Mouse (Mus musculus) MEL (cell line): Measurements from ENCODE around the gene Olfr215. TPM values are rescaled to one million over a fixed set of nuclear protein-coding genes. Genes with fewer than 3 reads are reported as not detected.
"Not testable (repeated sequence)": the region's sequence is repeated elsewhere in the genome, so short reads cannot be mapped to it uniquely, and the experiment has no call there.

ENCODE experiments used
- DNase-seq: peaks from one replicate; pipeline ENCODE4 v3.0.0; 2011; ENCODE audit warnings: low read depth, low spot score
- H3K27ac ChIP-seq: 2 replicates; pipeline ENCODE4 v1.5.1; 2012; ENCODE audit warnings: low read depth, mild to moderate bottlenecking, control low read depth, low read length, moderate library complexity; ENCODE audit not compliant: control insufficient read depth
- H3K27me3 ChIP-seq, 2 experiments: fragments of 150-350 bp in 1 of 2; sonication (generic) in 1 of 2; 2 replicates each; pipeline ENCODE4 v1.6.1; 2012; ENCODE audit warnings: low read length in 2 of 2, mild to moderate bottlenecking in 2 of 2, improper control_type of control experiment in 1 of 2, moderate library complexity in 1 of 2; ENCODE audit not compliant: insufficient read depth in 2 of 2, control insufficient read depth in 1 of 2
- H3K36me3 ChIP-seq, 2 experiments: 2 replicates each; pipeline ENCODE4 v1.6.1; 2012 to 2014; ENCODE audit warnings: low read length in 2 of 2, improper control_type of control experiment in 1 of 2, inconsistent platforms in 1 of 2, mild to moderate bottlenecking in 1 of 2; ENCODE audit not compliant: insufficient read depth in 2 of 2, control insufficient read depth in 1 of 2
- H3K4me1 ChIP-seq, 2 experiments: fragments of 150-350 bp in 1 of 2; sonication (generic) in 1 of 2; 2 replicates each; pipeline ENCODE4 v1.6.1; 2012; ENCODE audit warnings: low read length in 2 of 2, improper control_type of control experiment in 1 of 2, mild to moderate bottlenecking in 1 of 2; ENCODE audit not compliant: insufficient read depth in 2 of 2, control insufficient read depth in 1 of 2
- H3K4me3 ChIP-seq, 2 experiments: fragments of 150-350 bp in 1 of 2; sonication (generic) in 1 of 2; 2 replicates each; pipeline ENCODE4 v1.5.1; 2012; ENCODE audit warnings: low read depth in 2 of 2, low read length in 2 of 2, mild to moderate bottlenecking in 2 of 2, moderate library complexity in 2 of 2, control low read depth in 1 of 2, improper control_type of control experiment in 1 of 2; ENCODE audit not compliant: control insufficient read depth in 1 of 2, insufficient read depth in 1 of 2
- H3K79me2 ChIP-seq: 2 replicates; pipeline ENCODE4 v1.6.1; 2012; ENCODE audit warnings: mild to moderate bottlenecking, low read length, moderate library complexity; ENCODE audit not compliant: control insufficient read depth, poor library complexity, insufficient read depth
- H3K9ac ChIP-seq: 2 replicates; pipeline ENCODE4 v1.6.1; 2012; ENCODE audit warnings: low read depth, mild to moderate bottlenecking, control low read depth, low read length, moderate library complexity; ENCODE audit not compliant: control insufficient read depth, poor library complexity, severe bottlenecking
- H3K9me3 ChIP-seq: fragments of 150-350 bp; sonication (generic); replicated peaks from 2 replicates; pipeline ENCODE4 v1.6.1; 2012; ENCODE audit warnings: mild to moderate bottlenecking, low read length, improper control_type of control experiment, moderate library complexity; ENCODE audit not compliant: insufficient read depth
- CHD1 ChIP-seq: IDR thresholded peaks from 2 replicates; pipeline ENCODE4 v1.6.1; 2012; ENCODE audit warnings: low read depth, mild to moderate bottlenecking, inconsistent platforms, low read length, improper control_type of control experiment
- CHD2 ChIP-seq: IDR thresholded peaks from 2 replicates; pipeline ENCODE4 v1.6.1; 2011; ENCODE audit warnings: low read length, improper control_type of control experiment
- CTCF ChIP-seq, 3 experiments: IDR thresholded peaks in 2 of 3; conservative IDR thresholded peaks in 1 of 3; 2 replicates each; pipeline ENCODE4 v1.5.1; 2011 to 2012; ENCODE audit warnings: low read length in 3 of 3, low read depth in 2 of 3, mild to moderate bottlenecking in 2 of 3, improper control_type of control experiment in 1 of 3, inconsistent platforms in 1 of 3, mixed read lengths in 1 of 3, moderate library complexity in 1 of 3; ENCODE audit not compliant: control insufficient read depth in 1 of 3, insufficient read depth in 1 of 3, poor library complexity in 1 of 3, severe bottlenecking in 1 of 3
- E2F4 ChIP-seq: IDR thresholded peaks from 2 replicates; pipeline ENCODE4 v1.6.1; 2011; ENCODE audit warnings: low read depth, low read length, improper control_type of control experiment, borderline replicate concordance
- ELF1 ChIP-seq: IDR thresholded peaks from 2 replicates; pipeline ENCODE4 v1.6.1; 2014; ENCODE audit warnings: low read depth, mild to moderate bottlenecking, inconsistent platforms, low read length, improper control_type of control experiment, moderate library complexity
- ETS1 ChIP-seq: IDR thresholded peaks from 2 replicates; pipeline ENCODE4 v1.6.1; 2012; ENCODE audit warnings: low read depth, mild to moderate bottlenecking, inconsistent platforms, low read length, improper control_type of control experiment, moderate library complexity
- GABPA ChIP-seq: IDR thresholded peaks from 2 replicates; pipeline ENCODE4 v1.6.1; 2012; ENCODE audit warnings: low read depth, mild to moderate bottlenecking, inconsistent platforms, low read length, improper control_type of control experiment, moderate library complexity
- GATA1 ChIP-seq: IDR thresholded peaks from 2 replicates; pipeline ENCODE4 v1.6.1; 2011; ENCODE audit warnings: low read depth, low read length, improper control_type of control experiment
- JUND ChIP-seq: IDR thresholded peaks from 2 replicates; pipeline ENCODE4 v1.6.1; 2011; ENCODE audit warnings: low read depth, mild to moderate bottlenecking, improper control_type of control experiment, low read length
- MAFK ChIP-seq: IDR thresholded peaks from 2 replicates; pipeline ENCODE4 v1.6.1; 2011; ENCODE audit warnings: low read depth, mild to moderate bottlenecking, low read length, improper control_type of control experiment, borderline replicate concordance
- MAX ChIP-seq: IDR thresholded peaks from 2 replicates; pipeline ENCODE4 v1.6.1; 2011; ENCODE audit warnings: low read length, improper control_type of control experiment
- MEF2A ChIP-seq: IDR thresholded peaks from 2 replicates; pipeline ENCODE4 v1.6.1; 2014; ENCODE audit warnings: low read depth, mild to moderate bottlenecking, inconsistent platforms, low read length, improper control_type of control experiment; ENCODE audit not compliant: poor library complexity, insufficient replicate concordance, severe bottlenecking; ENCODE audit errors: extremely low read depth
- MXI1 ChIP-seq: IDR thresholded peaks from 2 replicates; pipeline ENCODE4 v1.6.1; 2011; ENCODE audit warnings: mild to moderate bottlenecking, low read depth, low read length, improper control_type of control experiment
- MYC ChIP-seq: IDR thresholded peaks from 2 replicates; pipeline ENCODE4 v1.6.1; 2011; ENCODE audit warnings: low read depth, mild to moderate bottlenecking, low read length, improper control_type of control experiment, moderate library complexity
- NELFE ChIP-seq: IDR thresholded peaks from 2 replicates; pipeline ENCODE4 v1.6.1; 2011; ENCODE audit warnings: low read depth, low read length, improper control_type of control experiment
- NRF1 ChIP-seq: IDR thresholded peaks from 2 replicates; pipeline ENCODE4 v1.6.1; 2014; ENCODE audit warnings: low read depth, mild to moderate bottlenecking, inconsistent platforms, low read length, improper control_type of control experiment, moderate library complexity; ENCODE audit not compliant: poor library complexity, insufficient read depth, severe bottlenecking
- POLR2A ChIP-seq, 2 experiments: IDR thresholded peaks; 2 replicates each; pipeline ENCODE4 v1.6.1; 2011 to 2012; ENCODE audit warnings: low read length in 2 of 2, mild to moderate bottlenecking in 2 of 2, control low read depth in 1 of 2, improper control_type of control experiment in 1 of 2, low read depth in 1 of 2, moderate library complexity in 1 of 2; ENCODE audit not compliant: control insufficient read depth in 1 of 2, insufficient read depth in 1 of 2, poor library complexity in 1 of 2
- RAD21 ChIP-seq: IDR thresholded peaks from 2 replicates; pipeline ENCODE4 v1.6.1; 2011; ENCODE audit warnings: mild to moderate bottlenecking, low read depth, low read length, improper control_type of control experiment
- RCOR1 ChIP-seq: IDR thresholded peaks from 2 replicates; pipeline ENCODE4 v1.6.1; 2012; ENCODE audit warnings: low read depth, mild to moderate bottlenecking, inconsistent platforms, low read length, improper control_type of control experiment
- SIN3A ChIP-seq: IDR thresholded peaks from 2 replicates; pipeline ENCODE4 v1.6.1; 2012; ENCODE audit warnings: low read length, improper control_type of control experiment, inconsistent platforms
- SMC3 ChIP-seq: IDR thresholded peaks from 2 replicates; pipeline ENCODE4 v1.6.1; 2011; ENCODE audit warnings: low read depth, low read length, improper control_type of control experiment
- UBTF ChIP-seq: IDR thresholded peaks from 2 replicates; pipeline ENCODE4 v1.6.1; 2012; ENCODE audit warnings: low read depth, mild to moderate bottlenecking, inconsistent platforms, low read length, improper control_type of control experiment, moderate library complexity, borderline replicate concordance; ENCODE audit not compliant: insufficient read depth
- USF1 ChIP-seq: IDR thresholded peaks from 2 replicates; pipeline ENCODE4 v1.6.1; 2014; ENCODE audit warnings: low read depth, mild to moderate bottlenecking, inconsistent platforms, low read length, improper control_type of control experiment, moderate library complexity
- USF2 ChIP-seq, 2 experiments: IDR thresholded peaks; 2 replicates each; pipeline ENCODE4 v1.6.1; 2011 to 2012; ENCODE audit warnings: improper control_type of control experiment in 2 of 2, low read length in 2 of 2, borderline replicate concordance in 1 of 2, inconsistent platforms in 1 of 2, low read depth in 1 of 2, mild to moderate bottlenecking in 1 of 2; ENCODE audit not compliant: insufficient read depth in 1 of 2
- ZNF384 ChIP-seq: IDR thresholded peaks from 2 replicates; pipeline ENCODE4 v1.6.1; 2012; ENCODE audit warnings: low read depth, mild to moderate bottlenecking, inconsistent platforms, low read length, improper control_type of control experiment
- polyA plus RNA-seq, 2 experiments: library from polyadenylated mRNA; stranded (reverse) in 1 of 2; unstranded in 1 of 2; fragments of >175 nt in 1 of 2; fragments of >200 nt in 1 of 2; gene quantifications; 2 replicates each; pipeline versions ENCODE4 v1.2.1 to v1.2.4; 2012; ENCODE audit warnings: low replicate concordance in 2 of 2, low read depth in 1 of 2; ENCODE audit not compliant: insufficient read length in 2 of 2, insufficient read depth in 1 of 2, missing spikeins in 1 of 2
- total RNA-seq: library from RNA; depleted of rRNA; stranded (reverse); fragments of 300-350 nt; gene quantifications from 2 replicates; pipeline ENCODE4 v1.2.3, GENCODE M21; 2012

Gene Olfr215
- total and polyA plus RNA-seq, 3 experiments = 0.04 TPM; not detected in 2

- DNase-seq = no peak
- no peak overlapping the region for H3K4me3 ChIP-seq
- no peak overlapping the region for H3K9ac ChIP-seq
- no peak overlapping the region for H3K27ac ChIP-seq
- H3K36me3 ChIP-seq = no peaks in the 10 kb centered on the region
- H3K27me3 ChIP-seq = no peaks in the 10 kb centered on the region; a peak in 1 of 4 replicates
- no peaks in the 10 kb centered on the region for H3K79me2 ChIP-seq
- H3K4me1 ChIP-seq = no peaks in the 10 kb centered on the region
- TF ChIP-seq MAX (no peak), MEF2A (no peak), ELF1 (no peak), USF1 (no peak), MYC (no peak), RCOR1 (no peak), ETS1 (no peak)
- TF ChIP-seq, all 39 proteins: peak for 0
- H3K9me3 ChIP-seq = no peaks in the 10 kb centered on the region
These were observed 29.0 kb downstream of the Olfr215 start for GRCm38 (mm10) chr6:116554952-116555351.

DNA sequence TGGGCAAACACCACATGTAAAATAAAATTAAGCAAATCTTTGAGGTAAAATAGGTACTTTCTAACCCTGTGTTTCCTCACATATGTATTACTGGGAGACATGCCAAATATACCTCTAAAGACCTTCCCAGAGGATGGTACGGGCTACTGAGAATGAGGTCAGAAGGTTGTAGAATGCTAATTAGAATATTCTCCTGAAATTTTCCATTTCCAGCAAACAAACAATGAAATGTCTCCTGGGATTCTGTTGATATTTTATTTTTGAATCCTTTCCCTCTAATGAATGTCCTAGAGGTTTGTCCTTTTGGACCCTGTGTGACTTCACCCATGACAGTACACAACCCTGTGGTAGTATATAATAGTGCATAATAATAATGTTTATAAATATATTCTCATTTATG, 30.1 kb downstream of the Olfr215 start, which contains the start of gene Olfr214:
Gene Olfr214 (plus strand): TSS at position 301 of the 400 bp plus-strand sequence.
- no peak for DNase-seq
- Histone ChIP-seq H3K9ac (no peak within 1 kb of the TSS), H3K4me3 (no peak within 1 kb of the TSS), H3K9me3 (no peaks in the 10 kb centered on the region), H3K4me1 (no peaks in the 10 kb centered on the region), H3K36me3 (no peaks in the 10 kb centered on the region), H3K27ac (no peak within 1 kb of the TSS), H3K27me3 (no peaks in the 10 kb centered on the region; a peak in 1 of 4 replicates), H3K79me2 (no peaks in the 10 kb centered on the region)
- TF ChIP-seq SIN3A = no peak
- TF ChIP-seq GABPA = no peak
- TF ChIP-seq USF2 (IDR thresholded peaks at IDR 0.05; ENCODE audit: borderline replicate concordance in 1 of 2, insufficient read depth in 1 of 2, low read depth in 1 of 2, low read length in 2 of 2) = no peak
- TF ChIP-seq NRF1 = no peak
- no peak for TF ChIP-seq JUND
- TF ChIP-seq E2F4 = no peak
- no peak for TF ChIP-seq MXI1
- TF ChIP-seq ZNF384 = no peak
- TF ChIP-seq UBTF = no peak
- no peak for TF ChIP-seq GATA1
- no peak for TF ChIP-seq POLR2A (IDR thresholded peaks at IDR 0.05; ENCODE audit: control insufficient read depth in 1 of 2, insufficient read depth in 1 of 2, low read depth in 1 of 2, low read length in 2 of 2, poor library complexity in 1 of 2)
- TF ChIP-seq CHD2 = no peak
- no peak for TF ChIP-seq MAFK
- TF ChIP-seq CTCF (IDR thresholded peaks at IDR 0.05 in 2 of 3, conservative IDR thresholded peaks at IDR 0.05 in 1 of 3; ENCODE audit: control insufficient read depth in 1 of 3, insufficient read depth in 1 of 3, low read depth in 2 of 3, low read length in 3 of 3, poor library complexity in 1 of 3, severe bottlenecking in 1 of 3) = no peak
- TF ChIP-seq MAX = no peak
- no peak for TF ChIP-seq CHD1
- TF ChIP-seq RAD21 = no peak
- no peak for TF ChIP-seq NELFE
- no peak for TF ChIP-seq SMC3

DNA sequence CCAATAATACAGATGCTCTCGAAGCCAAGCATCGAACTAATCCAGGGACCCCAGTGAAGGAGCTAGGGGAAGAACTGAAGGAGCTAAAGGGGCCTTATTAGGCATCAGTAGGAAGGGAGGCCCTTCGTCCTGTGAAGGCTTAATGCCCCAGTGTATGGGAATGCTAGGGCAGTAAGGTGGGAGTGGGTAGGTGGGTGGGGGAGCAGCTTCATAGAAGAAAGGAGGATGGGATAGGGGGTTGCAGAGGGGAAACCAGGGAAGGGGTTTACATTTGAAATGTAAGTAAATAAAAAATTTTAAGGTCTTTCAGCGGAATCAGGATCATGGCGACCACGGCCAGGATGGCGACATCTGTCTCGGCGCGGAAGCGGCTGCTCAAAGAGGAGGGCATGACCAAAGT, 33.2 kb downstream of the Olfr215 start, which contains the start of gene Gm5580:
Gene Gm5580 (plus strand): TSS at position 301 of the 400 bp plus-strand sequence.
- not testable (repeated sequence) for H3K4me3 ChIP-seq, H3K9me3 ChIP-seq, H3K27ac ChIP-seq, H3K36me3 ChIP-seq, H3K79me2 ChIP-seq, H3K27me3 ChIP-seq, H3K4me1 ChIP-seq, H3K9ac ChIP-seq, DNase-seq
